Mouse (Mus musculus): ENCODE results near the gene Srsf10.

Gene Srsf10

DNA sequence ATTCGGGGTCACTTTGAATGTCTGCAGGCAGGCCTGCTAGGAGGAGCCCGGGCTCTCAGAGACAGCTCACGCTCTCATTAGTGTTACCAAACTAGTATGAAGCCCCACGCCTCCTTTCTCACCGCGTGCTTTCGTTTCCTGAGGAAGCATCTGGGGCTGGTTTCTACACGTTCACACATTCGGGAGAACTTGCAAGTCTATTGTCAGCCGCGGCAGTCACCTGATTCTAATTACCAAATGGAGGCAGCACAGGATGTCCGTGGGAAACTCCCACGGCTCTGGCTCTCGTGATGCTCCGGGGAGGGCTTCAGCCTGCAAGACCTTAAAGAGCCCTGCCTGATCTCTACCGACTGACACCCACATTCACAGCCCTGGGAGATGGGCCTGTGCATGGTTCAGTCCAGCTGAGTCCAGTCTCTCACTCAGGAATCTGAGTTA lies 21.1 kb downstream of the Srsf10 start:
- Histone ChIP-seq H3K4me1 (replicated peaks; ENCODE audit: low read depth, low read length) (peaks cover 48% of the 10 kb centered on the region), H3K27me3 (ENCODE audit: insufficient read depth, low read length) (no peaks in the 10 kb centered on the region), H3K9me3 (ENCODE audit: low read length) (no peaks in the 10 kb centered on the region), H3K4me3 (replicated peaks; ENCODE audit: low read length) (peak overlapping the region; percentile 60), H3K36me3 (ENCODE audit: insufficient read depth, low read length) (peaks cover 13% of the 10 kb centered on the region)
- TF ChIP-seq CTCF (conservative IDR thresholded peaks at IDR 0.05; ENCODE audit: low read length) = no peak
- TF ChIP-seq POU5F1 (IDR thresholded peaks at IDR 0.05; ENCODE audit: borderline replicate concordance, low read length) = no peak
- no peak for TF ChIP-seq NANOG (IDR thresholded peaks at IDR 0.05; ENCODE audit: borderline replicate concordance, low read length)

DNA sequence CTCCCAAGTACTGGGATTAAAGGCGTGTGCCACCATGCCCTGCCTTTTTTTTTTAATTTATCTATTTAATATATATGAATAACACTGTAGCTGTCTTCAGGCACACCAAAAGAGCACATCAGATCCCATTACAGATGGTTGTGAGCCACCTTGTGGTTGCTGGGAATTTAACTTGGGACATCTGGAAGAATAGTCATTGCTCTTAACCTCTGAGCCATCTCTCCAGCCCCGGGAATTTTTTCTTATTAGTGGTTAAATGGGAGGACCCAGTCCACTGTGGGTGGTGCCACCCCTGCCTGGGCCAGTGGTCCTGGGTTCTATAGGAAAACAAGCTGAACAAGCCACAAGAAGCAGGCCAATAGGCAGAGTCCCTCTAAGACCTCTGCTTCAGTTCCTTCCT lies 22.2 kb downstream of the Srsf10 start:
- H3K27me3 ChIP-seq (ENCODE audit: insufficient read depth, low read length) = peaks cover 6% of the 10 kb centered on the region; the same call in 1 of the 2 replicates
- peaks cover 2% of the 10 kb centered on the region for H3K36me3 ChIP-seq (ENCODE audit: insufficient read depth, low read length)
- peaks cover 45% of the 10 kb centered on the region for H3K4me1 ChIP-seq (replicated peaks; ENCODE audit: low read depth, low read length)
- H3K4me3 ChIP-seq (replicated peaks; ENCODE audit: low read length) = no peak overlapping the region
- TF ChIP-seq POU5F1 (IDR thresholded peaks at IDR 0.05; ENCODE audit: borderline replicate concordance, low read length) (no peak), NANOG (IDR thresholded peaks at IDR 0.05; ENCODE audit: borderline replicate concordance, low read length) (no peak), CTCF (conservative IDR thresholded peaks at IDR 0.05; ENCODE audit: low read length) (no peak)
- H3K9me3 ChIP-seq (ENCODE audit: low read length) = no peaks in the 10 kb centered on the region

DNA sequence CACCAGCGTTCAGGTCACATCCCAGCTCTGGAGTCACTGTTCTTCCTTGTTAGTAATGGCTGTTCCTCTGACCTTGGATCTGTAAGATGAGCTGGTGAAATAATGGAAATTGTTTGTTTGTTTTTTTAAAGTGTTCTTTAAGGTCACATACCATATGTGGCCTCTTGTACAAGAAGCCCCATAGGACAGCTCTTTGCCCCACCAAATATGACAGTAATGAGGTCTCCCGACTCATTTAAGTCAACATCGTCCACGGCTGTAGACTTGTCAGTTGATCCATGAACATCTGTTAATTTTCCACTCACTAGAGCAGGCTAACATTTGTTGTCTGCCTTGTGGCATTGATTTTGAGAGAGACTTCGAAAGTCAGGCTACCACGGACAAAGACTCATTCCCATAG lies 23.5 kb downstream of the Srsf10 start:
- H3K4me1 ChIP-seq (replicated peaks; ENCODE audit: low read depth, low read length) = peaks cover 54% of the 10 kb centered on the region
- peaks cover 6% of the 10 kb centered on the region; the same call in 1 of the 2 replicates for H3K27me3 ChIP-seq (ENCODE audit: insufficient read depth, low read length)
- H3K4me3 ChIP-seq (replicated peaks; ENCODE audit: low read length) = no peak overlapping the region
- no peaks in the 10 kb centered on the region for H3K9me3 ChIP-seq (ENCODE audit: low read length)
- TF ChIP-seq POU5F1 (IDR thresholded peaks at IDR 0.05; ENCODE audit: borderline replicate concordance, low read length) (no peak), NANOG (IDR thresholded peaks at IDR 0.05; ENCODE audit: borderline replicate concordance, low read length) (no peak), CTCF (conservative IDR thresholded peaks at IDR 0.05; ENCODE audit: low read length) (no peak)
- H3K36me3 ChIP-seq (ENCODE audit: insufficient read depth, low read length) = no peaks in the 10 kb centered on the region

DNA sequence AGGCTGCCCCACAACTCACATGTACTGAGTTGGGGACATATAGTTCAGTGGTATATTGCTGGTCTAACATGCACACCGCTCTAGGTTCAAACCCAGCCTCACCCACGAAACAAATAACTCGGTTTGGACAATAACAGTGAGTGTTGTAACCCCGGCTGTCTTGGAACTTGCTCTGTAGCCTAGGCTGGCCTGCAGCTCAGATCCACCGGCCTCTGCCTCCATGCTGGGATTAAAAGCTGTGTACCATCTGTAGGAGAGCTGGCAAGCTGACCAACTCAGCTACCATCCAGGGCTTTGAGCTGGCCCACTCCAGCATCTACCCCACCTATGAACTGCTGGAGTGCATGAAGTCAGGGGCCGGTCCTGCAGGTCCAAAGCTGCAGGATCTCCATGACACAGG lies 24.5 kb downstream of the Srsf10 start:
- Histone ChIP-seq H3K9me3 (ENCODE audit: low read length) (no peaks in the 10 kb centered on the region), H3K4me1 (replicated peaks; ENCODE audit: low read depth, low read length) (peaks cover 54% of the 10 kb centered on the region), H3K4me3 (replicated peaks; ENCODE audit: low read length) (no peak overlapping the region), H3K36me3 (ENCODE audit: insufficient read depth, low read length) (no peaks in the 10 kb centered on the region), H3K27me3 (ENCODE audit: insufficient read depth, low read length) (peaks cover 8% of the 10 kb centered on the region; the same call in 1 of the 2 replicates)
- TF ChIP-seq CTCF (conservative IDR thresholded peaks at IDR 0.05; ENCODE audit: low read length) (no peak), NANOG (IDR thresholded peaks at IDR 0.05; ENCODE audit: borderline replicate concordance, low read length) (no peak), POU5F1 (IDR thresholded peaks at IDR 0.05; ENCODE audit: borderline replicate concordance, low read length) (no peak)

DNA sequence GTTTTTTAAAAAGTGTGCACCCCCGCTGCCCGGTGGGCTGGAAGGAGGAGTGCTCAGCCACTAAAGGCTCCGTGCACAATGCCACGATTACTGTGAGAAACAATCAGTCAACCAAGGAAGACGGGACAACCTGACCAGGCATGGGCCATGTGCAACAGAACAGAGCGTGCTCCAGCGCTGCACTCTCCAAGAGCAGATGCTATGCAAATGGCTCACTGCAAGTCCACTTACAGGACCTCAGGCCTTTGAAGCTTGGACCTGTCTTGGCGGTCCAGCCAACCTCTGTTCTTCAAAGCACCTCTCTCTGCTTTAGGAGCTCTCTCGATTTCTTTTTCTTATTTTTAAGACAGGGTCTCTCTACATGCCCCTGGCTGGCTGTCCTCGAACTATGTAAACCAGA lies 25.0 kb downstream of the Srsf10 start:
- Histone ChIP-seq H3K4me3 (replicated peaks; ENCODE audit: low read length) (no peak overlapping the region), H3K4me1 (replicated peaks; ENCODE audit: low read depth, low read length) (peaks cover 54% of the 10 kb centered on the region), H3K27me3 (ENCODE audit: insufficient read depth, low read length) (peaks cover 8% of the 10 kb centered on the region; the same call in 1 of the 2 replicates), H3K9me3 (ENCODE audit: low read length) (no peaks in the 10 kb centered on the region), H3K36me3 (ENCODE audit: insufficient read depth, low read length) (no peaks in the 10 kb centered on the region)
- TF ChIP-seq NANOG (IDR thresholded peaks at IDR 0.05; ENCODE audit: borderline replicate concordance, low read length) (no peak), POU5F1 (IDR thresholded peaks at IDR 0.05; ENCODE audit: borderline replicate concordance, low read length) (no peak), CTCF (conservative IDR thresholded peaks at IDR 0.05; ENCODE audit: low read length) (no peak)

DNA sequence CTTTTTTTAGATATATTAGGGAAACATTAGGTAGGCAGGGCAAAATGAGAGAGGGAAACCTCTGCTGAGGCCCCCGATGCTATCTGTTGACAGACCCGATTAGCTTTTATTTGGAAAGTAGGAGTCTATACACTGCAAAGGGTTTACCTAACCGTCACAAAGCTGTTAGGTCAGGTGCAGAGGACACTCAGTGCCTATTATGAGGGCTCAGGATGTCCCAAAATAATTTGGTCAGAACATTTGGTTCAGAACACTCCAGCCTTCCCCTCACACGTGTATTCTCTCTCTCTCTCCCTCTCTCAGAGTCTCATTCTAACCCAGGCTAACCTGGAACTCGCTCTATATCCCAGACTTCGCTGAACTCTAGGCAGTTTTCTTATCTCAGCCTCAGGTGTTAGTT lies 26.5 kb downstream of the Srsf10 start:
- Histone ChIP-seq H3K4me1 (replicated peaks; ENCODE audit: low read depth, low read length) (peaks cover 49% of the 10 kb centered on the region), H3K9me3 (ENCODE audit: low read length) (no peaks in the 10 kb centered on the region)
- no peak for TF ChIP-seq POU5F1 (IDR thresholded peaks at IDR 0.05; ENCODE audit: borderline replicate concordance, low read length)
- TF ChIP-seq NANOG (IDR thresholded peaks at IDR 0.05; ENCODE audit: borderline replicate concordance, low read length) = no peak
- no peak for TF ChIP-seq CTCF (conservative IDR thresholded peaks at IDR 0.05; ENCODE audit: low read length)

DNA sequence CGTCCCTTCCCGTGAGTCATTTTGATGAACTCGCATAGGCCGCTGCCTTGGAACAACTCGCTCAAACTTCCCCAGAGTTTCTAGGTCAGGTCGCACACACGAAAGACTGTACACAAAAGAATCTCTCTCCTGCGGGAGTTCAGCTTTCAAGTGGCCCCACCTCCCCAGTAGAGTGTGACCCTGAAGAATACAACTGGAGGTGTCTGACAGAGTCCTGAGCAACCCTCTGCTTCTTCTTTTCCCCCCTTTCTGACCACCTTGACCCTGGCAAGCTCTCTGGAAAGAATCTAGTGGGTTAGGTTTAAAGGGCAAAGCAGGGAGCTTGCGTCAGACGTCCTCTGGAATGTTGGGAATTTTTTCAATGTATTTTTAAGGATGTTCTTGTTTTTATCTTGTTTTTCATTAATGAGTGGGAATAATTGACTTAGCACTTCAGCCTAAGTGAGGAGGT lies 27.9 kb downstream of the Srsf10 start:
- Histone ChIP-seq H3K36me3 (ENCODE audit: insufficient read depth, low read length) (no peaks in the 10 kb centered on the region), H3K4me1 (replicated peaks; ENCODE audit: low read depth, low read length) (peaks cover 52% of the 10 kb centered on the region), H3K9me3 (ENCODE audit: low read length) (no peaks in the 10 kb centered on the region), H3K4me3 (replicated peaks; ENCODE audit: low read length) (no peak overlapping the region), H3K27me3 (ENCODE audit: insufficient read depth, low read length) (peaks cover 8% of the 10 kb centered on the region; the same call in 1 of the 2 replicates)
- TF ChIP-seq POU5F1 (IDR thresholded peaks at IDR 0.05; ENCODE audit: borderline replicate concordance, low read length) (no peak), NANOG (IDR thresholded peaks at IDR 0.05; ENCODE audit: borderline replicate concordance, low read length) (no peak), CTCF (conservative IDR thresholded peaks at IDR 0.05; ENCODE audit: low read length) (no peak)

More for the DNA sequence above, 26.5 kb downstream of the Srsf10 start:
- H3K27me3 ChIP-seq (ENCODE audit: insufficient read depth, low read length) = peaks cover 8% of the 10 kb centered on the region; the same call in 1 of the 2 replicates
- H3K4me3 ChIP-seq (replicated peaks; ENCODE audit: low read length) = no peak overlapping the region
- no peaks in the 10 kb centered on the region for H3K36me3 ChIP-seq (ENCODE audit: insufficient read depth, low read length)

DNA sequence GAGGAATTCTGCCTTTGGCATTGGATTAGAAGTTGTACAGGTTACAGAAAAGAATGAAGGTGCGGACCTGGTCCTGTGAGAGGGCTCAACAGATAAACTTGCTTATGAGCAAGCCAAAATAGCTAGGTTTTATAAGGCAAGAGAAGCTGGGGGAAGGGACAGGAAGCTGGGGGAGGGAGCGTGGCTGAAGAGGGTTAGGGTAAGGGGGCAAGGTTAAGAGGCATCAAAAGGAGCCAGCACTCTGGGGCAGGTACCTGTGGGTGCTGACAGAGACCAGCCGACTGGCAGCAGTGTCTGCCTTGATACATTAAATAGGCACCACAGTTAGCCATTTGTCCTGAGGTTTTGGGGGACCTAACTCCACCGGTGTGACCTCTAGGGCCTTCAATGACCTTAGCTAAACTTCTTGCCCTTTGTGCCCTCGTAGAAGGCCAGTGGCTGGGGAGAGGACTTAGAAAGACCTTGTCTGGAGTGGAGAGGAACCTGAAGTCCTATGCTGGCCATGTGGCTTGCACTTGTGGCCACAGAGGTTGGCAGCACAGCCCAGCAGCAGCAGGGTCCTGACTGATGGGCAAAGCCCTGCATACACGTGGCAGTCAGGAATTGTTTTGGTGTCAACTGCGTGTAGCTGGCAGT lies 28.5 kb downstream of the Srsf10 start:
- Histone ChIP-seq H3K4me1 (replicated peaks; ENCODE audit: low read depth, low read length) (peaks cover 58% of the 10 kb centered on the region), H3K4me3 (replicated peaks; ENCODE audit: low read length) (0 out of 2 replicates have a peak overlapping the region, but pooled peaks have one; percentile 13), H3K36me3 (ENCODE audit: insufficient read depth, low read length) (no peaks in the 10 kb centered on the region), H3K9me3 (ENCODE audit: low read length) (no peaks in the 10 kb centered on the region), H3K27me3 (ENCODE audit: insufficient read depth, low read length) (peaks cover 8% of the 10 kb centered on the region; the same call in 1 of the 2 replicates)
- no peak for TF ChIP-seq CTCF (conservative IDR thresholded peaks at IDR 0.05; ENCODE audit: low read length)
- TF ChIP-seq NANOG (IDR thresholded peaks at IDR 0.05; ENCODE audit: borderline replicate concordance, low read length) = no peak
- TF ChIP-seq POU5F1 (IDR thresholded peaks at IDR 0.05; ENCODE audit: borderline replicate concordance, low read length) = no peak
